Mouse (Mus musculus) heart, embryonic 12.5 days (tissue): Measurements from ENCODE around the gene Arl1. TPM values are rescaled to one million over a fixed set of nuclear protein-coding genes. Genes with fewer than 3 reads are reported as not detected.
"Not testable (repeated sequence)": the region's sequence is repeated elsewhere in the genome, so short reads cannot be mapped to it uniquely, and the experiment has no call there.

Experiments used
- ATAC-seq: fragments of 200-750 bp; cut with Nextera tagmentation; 2 replicates; pipeline ENCODE4 v1.8.0; 2017; ENCODE audit warnings: moderate TSS enrichment, moderate library complexity; ENCODE audit not compliant: insufficient number of reproducible peaks, low FRiP score
- H3K27ac ChIP-seq: fragments of 300-500 bp; sonication (generic); 2 replicates; pipeline ENCODE4 v1.5.1; 2016; ENCODE audit warnings: mild to moderate bottlenecking, moderate library complexity; ENCODE audit not compliant: poor library complexity, severe bottlenecking
- H3K27me3 ChIP-seq: fragments of 300-500 bp; sonication (generic); replicated peaks from 2 replicates; pipeline ENCODE4 v1.6.1; 2016; ENCODE audit warnings: mild to moderate bottlenecking, moderate library complexity
- H3K36me3 ChIP-seq: fragments of 300-500 bp; sonication (generic); 2 replicates; pipeline ENCODE4 v1.6.1; 2016; ENCODE audit warnings: mild to moderate bottlenecking, moderate library complexity
- H3K4me1 ChIP-seq: fragments of 300-500 bp; sonication (generic); replicated peaks from 2 replicates; pipeline ENCODE4 v1.6.1; 2016; ENCODE audit warnings: mild to moderate bottlenecking
- H3K4me2 ChIP-seq: fragments of 300-500 bp; sonication (generic); 2 replicates; pipeline ENCODE4 v1.6.1; 2016; ENCODE audit warnings: mild to moderate bottlenecking, moderate library complexity
- H3K4me3 ChIP-seq: fragments of 300-500 bp; sonication (generic); 2 replicates; pipeline ENCODE4 v1.5.1; 2016; ENCODE audit warnings: mild to moderate bottlenecking
- H3K9ac ChIP-seq: fragments of 300-500 bp; sonication (generic); 2 replicates; pipeline ENCODE4 v1.6.1; 2016; ENCODE audit warnings: mild to moderate bottlenecking, moderate library complexity
- H3K9me3 ChIP-seq: fragments of 300-500 bp; sonication (generic); replicated peaks from 2 replicates; pipeline ENCODE4 v1.6.1; 2016; ENCODE audit warnings: mild to moderate bottlenecking, moderate library complexity
- WGBS: fragments of 180-500 bp; shearing (Covaris S2); methylation state at CpG from one replicate; pipeline ENCODE4 v1.1.7; 2016; 5-methylcytosine and 5-hydroxymethylcytosine counted together
- polyA plus RNA-seq: library from polyadenylated mRNA; unstranded; fragments of >200 nt; fragmentation: Nextera tagmentation; extraction: Ambion mirVana; gene quantifications from 2 replicates; pipeline ENCODE4 v1.2.1, GENCODE M21; 2016

Arl1 gene
- polyA plus RNA-seq, 1 experiment from 2014 or later: 139 TPM

DNA sequence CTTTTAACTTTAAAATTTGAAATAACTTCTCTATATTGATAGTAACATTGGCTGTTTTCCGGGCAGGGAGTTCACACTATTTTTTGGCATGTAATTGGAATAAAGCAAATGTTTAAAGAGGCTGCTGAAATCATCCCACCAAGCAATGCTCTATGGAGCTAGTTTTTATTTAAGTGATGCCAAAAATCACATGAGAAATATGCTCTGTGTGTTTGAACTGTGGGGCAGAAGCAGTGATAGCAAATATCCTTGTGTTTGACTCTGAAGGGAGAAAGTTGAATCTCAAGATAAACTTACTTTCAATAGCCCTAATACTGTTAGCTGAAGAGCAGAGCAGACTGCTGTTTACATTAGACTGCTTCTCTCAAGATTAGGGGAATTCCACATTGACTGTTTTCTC, 11.0 kb upstream of the Arl1 start:
- Histone ChIP-seq H3K9ac (no peak overlapping the region), H3K4me1 (no peaks in the 10 kb centered on the region), H3K36me3 (no peaks in the 10 kb centered on the region), H3K4me2 (no peak overlapping the region), H3K4me3 (no peak overlapping the region), H3K9me3 (no peaks in the 10 kb centered on the region), H3K27ac (no peak overlapping the region), H3K27me3 (0 out of 2 replicates have a peak, but pooled peaks cover 12% of the 10 kb centered on the region)
- no peak for ATAC-seq
- 68% methylated on average over 1 of the region's 1 CpGs for WGBS

DNA sequence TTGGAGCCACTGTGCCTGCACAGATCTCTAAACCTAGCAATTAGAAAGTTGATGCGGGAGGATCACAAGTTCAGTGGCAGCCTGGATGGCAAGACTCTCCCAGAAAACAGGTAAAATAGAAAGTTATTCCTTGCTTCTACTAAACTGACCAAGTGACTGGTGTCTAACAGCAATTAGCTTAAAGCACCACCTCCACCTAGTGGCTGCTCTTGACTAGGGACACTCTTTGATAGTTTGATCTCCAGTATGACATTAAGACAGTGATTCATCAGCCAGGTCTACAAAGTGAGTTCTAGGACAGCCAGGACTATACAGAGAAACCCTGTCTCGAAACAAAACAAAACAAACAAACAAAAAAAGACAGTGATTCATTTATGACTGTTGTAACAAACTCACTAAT, 5.3 kb upstream of the Arl1 start:
- no peak overlapping the region for H3K27ac ChIP-seq
- no peak for ATAC-seq
- WGBS: 47% methylated on average over 2 of the region's 2 CpGs

GRCm38 (mm10) chr10:88727128-88727527, 3.5 kb upstream of the Arl1 start:
- 39% methylated on average over 1 of the region's 1 CpGs for WGBS

More for the DNA sequence above, 5.3 kb upstream of the Arl1 start:
- H3K27me3 ChIP-seq: peaks cover 9% of the 10 kb centered on the region
- no peaks in the 10 kb centered on the region for H3K36me3 ChIP-seq
- H3K4me3 ChIP-seq: no peak overlapping the region
- H3K9me3 ChIP-seq: no peaks in the 10 kb centered on the region
- H3K4me2 ChIP-seq: no peak overlapping the region
- peaks cover 2% of the 10 kb centered on the region; the same call in 1 of the 2 replicates for H3K4me1 ChIP-seq
- H3K9ac ChIP-seq: no peak overlapping the region

DNA sequence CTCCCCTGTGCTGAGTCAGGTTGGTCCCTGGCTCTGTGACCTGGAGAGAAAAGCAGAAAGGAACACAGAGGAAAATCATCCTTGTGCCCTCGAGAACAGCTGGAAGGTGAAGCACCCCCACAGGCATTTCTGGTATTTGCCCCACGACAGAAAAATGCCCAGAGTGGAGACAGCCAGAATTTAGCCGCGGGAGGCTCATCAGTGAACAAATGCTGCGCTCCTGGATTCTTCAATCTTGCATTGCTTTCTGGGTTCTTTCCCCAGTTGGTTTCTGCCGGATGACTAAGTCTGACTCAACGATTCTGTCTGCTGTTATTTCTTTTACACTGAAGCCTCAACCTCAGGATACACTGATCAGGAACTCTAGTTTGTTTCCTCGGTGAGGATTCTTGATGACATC, 2.5 kb upstream of the Arl1 start:
- Histone ChIP-seq H3K4me1 (peaks cover 12% of the 10 kb centered on the region), H3K27me3 (peaks cover 9% of the 10 kb centered on the region), H3K9ac (no peak overlapping the region), H3K27ac (no peak overlapping the region), H3K4me3 (no peak overlapping the region), H3K36me3 (no peaks in the 10 kb centered on the region), H3K4me2 (no peak overlapping the region), H3K9me3 (no peaks in the 10 kb centered on the region)
- ATAC-seq: no peak
- WGBS: 59% methylated on average over 8 of the region's 8 CpGs

More at GRCm38 (mm10) chr10:88727128-88727527, 3.5 kb upstream of the Arl1 start:
- Histone ChIP-seq H3K4me2 (no peak overlapping the region), H3K27ac (no peak overlapping the region), H3K9me3 (no peaks in the 10 kb centered on the region), H3K4me3 (no peak overlapping the region), H3K27me3 (peaks cover 9% of the 10 kb centered on the region), H3K36me3 (no peaks in the 10 kb centered on the region), H3K9ac (no peak overlapping the region), H3K4me1 (peaks cover 5% of the 10 kb centered on the region; the same call in 1 of the 2 replicates)
- ATAC-seq: no peak

- peak; percentile 43 for ATAC-seq
- Histone ChIP-seq H3K27ac (peak overlapping the region; percentile 81), H3K4me3 (peak overlapping the region; percentile 99), H3K4me2 (peak overlapping the region; percentile 93), H3K9ac (peak overlapping the region; percentile 99), H3K36me3 (peaks cover 3% of the 10 kb centered on the region; the same call in 1 of the 2 replicates), H3K9me3 (no peaks in the 10 kb centered on the region), H3K27me3 (no peaks in the 10 kb centered on the region; the same call in 1 of the 2 replicates), H3K4me1 (peaks cover 15% of the 10 kb centered on the region)
- 2% methylated on average over 61 of the region's 61 CpGs for WGBS
These were observed 1.0 kb downstream of the Arl1 start for GRCm38 (mm10) chr10:88731496-88732308.

DNA sequence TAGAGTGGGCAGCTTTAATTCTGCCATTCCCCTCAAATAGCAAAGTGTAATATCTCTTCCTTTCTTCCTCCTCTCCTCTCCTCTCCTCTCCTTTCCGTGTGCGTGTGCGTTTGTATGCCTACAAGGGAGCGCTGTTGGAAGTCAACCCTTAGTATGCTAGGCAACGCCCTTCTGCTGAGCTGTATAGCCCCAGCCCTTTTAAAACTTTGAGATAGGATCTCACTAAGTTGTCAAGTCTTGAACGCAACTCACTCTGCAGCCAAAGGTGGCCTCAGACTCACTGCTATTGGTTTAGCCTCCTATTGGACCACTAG, 1.6 kb downstream of the Arl1 start:
- Histone ChIP-seq H3K4me1 (peaks cover 15% of the 10 kb centered on the region), H3K4me2 (peak overlapping the region; percentile 93), H3K27ac (no peak overlapping the region), H3K36me3 (peaks cover 9% of the 10 kb centered on the region), H3K27me3 (no peaks in the 10 kb centered on the region; the same call in 1 of the 2 replicates), H3K4me3 (peak overlapping the region; percentile 99), H3K9ac (peak overlapping the region; percentile 99), H3K9me3 (no peaks in the 10 kb centered on the region)
- whole genome bisulfite sequencing: 7% methylated on average over 6 of the region's 6 CpGs
- ATAC-seq: 0 out of 2 replicates have a peak, but pooled peaks have one; percentile 33

- H3K4me1 ChIP-seq, ATAC-seq, H3K9ac ChIP-seq, H3K27ac ChIP-seq, H3K27me3 ChIP-seq, H3K4me2 ChIP-seq, H3K4me3 ChIP-seq, H3K9me3 ChIP-seq: not testable (repeated sequence)
- WGBS: 94% methylated on average over 8 of the region's 8 CpGs
- H3K36me3 ChIP-seq: peaks cover 51% of the 10 kb centered on the region
These were observed 8.4 kb downstream of the Arl1 start for GRCm38 (mm10) chr10:88739074-88739473.

- 94% methylated on average over 1 of the region's 1 CpGs for WGBS
- no peaks in the 10 kb centered on the region for H3K27me3 ChIP-seq
- H3K9me3 ChIP-seq: no peaks in the 10 kb centered on the region
- no peak for ATAC-seq
- peaks cover 58% of the 10 kb centered on the region for H3K36me3 ChIP-seq
- no peak overlapping the region for H3K27ac ChIP-seq
- no peak overlapping the region for H3K4me3 ChIP-seq
- H3K9ac ChIP-seq: no peak overlapping the region
- no peak overlapping the region for H3K4me2 ChIP-seq
- H3K4me1 ChIP-seq: no peaks in the 10 kb centered on the region
These were observed 9.2 kb downstream of the Arl1 start for GRCm38 (mm10) chr10:88739818-88740217.

- Histone ChIP-seq H3K9me3 (no peaks in the 10 kb centered on the region), H3K4me3 (no peak overlapping the region), H3K36me3 (peaks cover 66% of the 10 kb centered on the region), H3K4me2 (no peak overlapping the region), H3K4me1 (no peaks in the 10 kb centered on the region), H3K27ac (no peak overlapping the region), H3K27me3 (no peaks in the 10 kb centered on the region), H3K9ac (no peak overlapping the region)
- WGBS: 85% methylated on average over 5 of the region's 5 CpGs
- no peak for ATAC-seq
These were observed 10.1 kb downstream of the Arl1 start for GRCm38 (mm10) chr10:88740781-88741180.

DNA sequence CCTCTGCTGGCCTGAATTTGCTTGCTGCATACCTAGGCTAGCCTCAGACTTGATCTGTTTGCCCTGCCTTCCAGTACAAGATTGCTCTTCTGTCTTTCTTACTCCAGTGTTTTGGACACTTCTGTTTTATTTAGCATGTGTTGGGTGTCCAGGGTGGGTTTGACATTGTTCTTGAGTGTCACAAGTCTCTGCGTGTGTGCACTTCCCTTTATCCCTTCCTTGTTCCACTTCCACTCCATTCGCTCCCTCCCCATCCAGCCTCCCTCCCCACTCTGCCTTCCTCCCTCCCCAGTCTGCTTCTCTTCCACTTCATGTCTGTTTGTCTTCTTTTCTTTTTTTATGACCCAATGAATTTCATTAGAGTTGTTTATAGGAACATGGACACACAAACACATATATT, 10.8 kb downstream of the Arl1 start:
- ATAC-seq: no peak
- H3K4me1 ChIP-seq: no peaks in the 10 kb centered on the region
- H3K4me3 ChIP-seq: no peak overlapping the region
- H3K9ac ChIP-seq: no peak overlapping the region
- WGBS: 76% methylated on average over 2 of the region's 2 CpGs
- H3K27ac ChIP-seq: no peak overlapping the region
- H3K9me3 ChIP-seq: no peaks in the 10 kb centered on the region
- no peak overlapping the region for H3K4me2 ChIP-seq
- H3K36me3 ChIP-seq: peaks cover 65% of the 10 kb centered on the region
- H3K27me3 ChIP-seq: no peaks in the 10 kb centered on the region

DNA sequence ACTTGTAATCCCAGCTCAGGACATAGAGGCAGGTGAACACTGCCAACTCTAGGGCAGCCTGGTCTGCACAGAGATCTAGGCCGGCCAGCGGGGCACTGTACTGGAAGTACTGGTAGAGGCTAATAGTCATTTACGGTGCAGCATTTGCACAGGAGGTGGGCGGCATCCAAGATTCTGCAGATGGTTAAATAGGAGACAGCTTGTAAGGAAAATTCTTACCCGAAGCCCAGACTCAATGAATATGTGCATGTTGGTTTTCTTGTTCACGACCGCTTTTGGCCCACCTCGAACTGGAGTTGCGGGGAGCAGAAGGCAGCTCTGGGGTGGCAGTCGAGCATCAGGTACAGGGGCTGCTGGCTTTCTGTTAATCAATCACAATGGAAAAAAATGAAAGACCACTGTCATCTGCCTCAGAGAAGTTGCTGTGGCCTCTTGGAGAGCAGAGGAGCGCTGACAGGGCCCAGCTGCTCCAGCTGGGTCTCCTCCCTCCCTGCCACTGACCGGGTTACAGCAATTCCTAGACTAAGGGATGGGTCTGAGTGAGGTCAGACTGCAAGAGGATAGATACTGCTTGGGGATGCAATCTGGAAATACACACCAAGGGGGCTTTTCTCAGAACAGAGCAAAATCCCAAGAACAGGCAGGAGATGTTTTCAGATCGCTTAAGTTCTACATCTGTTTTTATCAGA, 31.0 kb downstream of the Arl1 start:
- no peak overlapping the region for H3K4me3 ChIP-seq
- peaks cover 82% of the 10 kb centered on the region for H3K36me3 ChIP-seq
- WGBS: 85% methylated on average over 13 of the region's 13 CpGs
- no peak overlapping the region for H3K4me2 ChIP-seq
- H3K27me3 ChIP-seq: no peaks in the 10 kb centered on the region
- no peaks in the 10 kb centered on the region for H3K9me3 ChIP-seq
- H3K27ac ChIP-seq: no peak overlapping the region
- no peaks in the 10 kb centered on the region for H3K4me1 ChIP-seq
- no peak for ATAC-seq
- no peak overlapping the region for H3K9ac ChIP-seq
